16 mouse cellular contexts compared by ENCODE assay signal in the genomic region with DNA sequence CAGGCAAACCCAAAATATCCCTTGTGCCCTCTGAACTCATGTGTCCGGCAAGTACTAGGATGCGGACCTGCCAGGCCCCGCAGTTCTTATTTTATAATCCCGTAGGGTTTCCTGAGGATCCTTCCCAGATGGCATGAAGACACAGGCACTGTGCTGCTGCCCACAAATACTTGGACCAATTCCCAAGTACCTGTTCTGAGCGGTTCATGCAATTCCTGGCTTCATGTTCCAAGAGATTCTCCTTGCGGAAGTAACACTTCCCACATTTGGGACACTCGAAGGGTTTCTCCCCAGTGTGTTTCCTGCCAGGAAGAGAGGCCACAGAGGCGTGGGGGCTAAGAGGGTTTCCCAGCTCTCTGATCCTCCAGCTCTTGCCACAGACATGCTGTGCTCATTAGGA. TPM values are rescaled to one million over a fixed set of nuclear protein-coding genes. Genes with fewer than 3 reads are reported as not detected.
"Had no signal": no experiment of that assay in that cellular context is flagged by ENCODE, and none has a peak within 500 bp of the region (broad histone marks: within the 10 kb centered on the region; RNA-seq: fewer than 3 reads in every experiment).

No protein-coding gene starts in this region.

- H3K4me3 ChIP-seq: layer of hippocampus, adult 2 months; liver, embryonic 15.5 days; megakaryocyte, embryonic 14.5 days; midbrain, embryonic 15.5 days; neural tube, embryonic 12.5 days had no signal

- H3K27ac ChIP-seq: layer of hippocampus, adult 2 months; liver, embryonic 15.5 days; macrophage; midbrain, embryonic 15.5 days; neural tube, embryonic 12.5 days; stomach, postnatal 0 days had no signal

- DNase-seq: kidney, postnatal 10 days; kidney, postnatal 4 days; lung, adult 2 months; lung, postnatal 10 days; thymus, postnatal 4 days had no signal

- H3K27me3 ChIP-seq: liver, embryonic 15.5 days; megakaryocyte, embryonic 14.5 days; midbrain, embryonic 15.5 days; neural tube, embryonic 12.5 days had no signal

- ATAC-seq: midbrain, embryonic 15.5 days had no signal

- H3K9ac ChIP-seq: liver, embryonic 15.5 days; midbrain, embryonic 15.5 days; neural tube, embryonic 12.5 days had no signal

- H3K4me2 ChIP-seq: liver, embryonic 11.5 days; liver, embryonic 15.5 days; midbrain, embryonic 11.5 days; midbrain, embryonic 15.5 days; neural tube, embryonic 12.5 days had no signal

- H3K9me3 ChIP-seq: liver, embryonic 15.5 days; megakaryocyte, embryonic 14.5 days; midbrain, embryonic 15.5 days; neural tube, embryonic 12.5 days had no signal

RNA-seq across cellular contexts. Expression of a gene that starts 15.9 kb away (rescaled TPM):
- total RNA-seq: monocyte, adult 5-6 weeks; neutrophil, adult 5-6 weeks had no signal
- polyA plus RNA-seq: macrophage had no signal
